Mouse (Mus musculus): ENCODE measurements around the gene Tsen54. TPM values are rescaled to one million over a fixed set of nuclear protein-coding genes. Genes with fewer than 3 reads are reported as not detected.

Gene Tsen54
- 1 to 10 TPM; 9.1 to 9.2 TPM for total RNA-seq (2021)

DNA sequence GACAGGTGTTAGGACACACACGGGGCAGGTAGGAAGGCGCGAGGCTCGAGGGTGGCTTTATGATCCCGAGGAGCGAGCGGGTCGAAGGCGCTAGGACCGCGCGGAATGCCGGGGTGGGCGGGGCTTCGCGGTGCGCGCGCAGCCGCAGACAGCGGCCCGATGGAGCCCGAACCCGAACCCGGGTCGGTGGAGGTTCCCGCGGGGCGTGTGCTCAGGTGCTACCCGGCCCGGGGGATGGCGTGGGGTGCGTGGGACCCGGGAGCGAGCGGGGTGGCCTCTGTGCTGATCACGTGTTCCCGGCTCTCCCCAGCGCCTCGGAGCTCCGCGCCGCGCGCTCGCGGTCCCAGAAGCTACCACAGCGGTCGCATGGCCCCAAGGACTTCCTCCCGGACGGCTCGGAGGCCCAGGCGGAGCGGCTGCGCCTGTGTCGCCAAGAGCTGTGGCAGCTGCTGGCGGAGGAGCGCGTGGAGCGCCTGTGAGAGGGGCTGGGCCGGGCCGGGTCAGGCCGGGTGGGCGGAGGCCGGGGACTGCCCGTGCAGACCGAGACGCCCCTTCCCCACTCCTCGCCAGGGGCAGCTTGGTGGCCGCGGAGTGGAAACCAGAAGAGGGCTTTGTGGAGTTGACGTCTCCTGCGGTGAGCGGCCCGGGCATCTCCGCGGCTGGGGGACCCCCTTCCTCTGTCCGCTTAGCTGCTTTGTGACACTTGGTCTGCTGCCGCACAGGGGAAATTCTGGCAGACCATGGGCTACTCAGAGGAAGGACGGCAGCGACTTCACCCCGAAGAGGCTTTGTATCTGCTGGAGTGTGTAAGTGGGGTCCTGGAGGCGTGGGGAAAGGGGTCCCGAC, at the start of gene Tsen54:
Gene Tsen54 (plus strand): TSS at position 120 of the 846 bp plus-strand sequence.
- intact Hi-C loops (cut with DNase I), result loop anchor here (1.0 to 5.0 kb wide), 3 partner anchors 48 to 168 kb away; partner anchors contain the start of gene Tmem94
- peak; percentile 68 for DNase-seq (ENCODE audit: low spot score)

DNA sequence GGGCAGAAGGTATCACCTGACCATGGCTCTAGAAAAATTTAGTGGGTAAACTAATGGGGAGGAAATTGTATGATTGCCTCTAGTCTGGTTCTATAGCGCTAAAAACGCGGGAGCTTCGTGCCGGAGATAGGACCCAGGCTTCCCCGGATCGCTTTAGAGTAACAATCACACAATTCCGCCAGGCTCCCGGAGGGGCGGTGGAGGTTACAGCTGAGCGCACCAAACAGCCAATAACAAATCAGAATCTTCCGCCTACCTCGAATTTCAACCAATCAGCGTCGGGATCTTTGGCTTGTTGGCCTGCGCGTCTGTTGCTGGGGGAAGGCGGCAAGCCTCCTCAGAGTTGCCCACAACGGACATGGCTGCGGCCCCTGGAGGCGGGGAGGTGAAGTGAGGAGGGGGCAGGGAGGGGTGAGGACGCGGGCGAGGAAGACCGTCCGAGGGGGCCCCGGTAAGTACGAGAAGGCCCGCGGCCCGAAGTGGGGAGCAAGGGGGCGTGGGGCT, 49.4 kb upstream of the Tsen54 start, which contains the start of gene Tmem94:
Gene Tmem94 (plus strand): TSS at position 331 of the 504 bp plus-strand sequence.
- intact Hi-C loops (cut with DNase I), result loop anchor here (5.0 kb wide), 2 partner anchors 43 to 47 kb away; partner anchors contain the start of genes Caskin2 and Tsen54
- peak; percentile 96 for DNase-seq (ENCODE audit: low spot score)

DNA sequence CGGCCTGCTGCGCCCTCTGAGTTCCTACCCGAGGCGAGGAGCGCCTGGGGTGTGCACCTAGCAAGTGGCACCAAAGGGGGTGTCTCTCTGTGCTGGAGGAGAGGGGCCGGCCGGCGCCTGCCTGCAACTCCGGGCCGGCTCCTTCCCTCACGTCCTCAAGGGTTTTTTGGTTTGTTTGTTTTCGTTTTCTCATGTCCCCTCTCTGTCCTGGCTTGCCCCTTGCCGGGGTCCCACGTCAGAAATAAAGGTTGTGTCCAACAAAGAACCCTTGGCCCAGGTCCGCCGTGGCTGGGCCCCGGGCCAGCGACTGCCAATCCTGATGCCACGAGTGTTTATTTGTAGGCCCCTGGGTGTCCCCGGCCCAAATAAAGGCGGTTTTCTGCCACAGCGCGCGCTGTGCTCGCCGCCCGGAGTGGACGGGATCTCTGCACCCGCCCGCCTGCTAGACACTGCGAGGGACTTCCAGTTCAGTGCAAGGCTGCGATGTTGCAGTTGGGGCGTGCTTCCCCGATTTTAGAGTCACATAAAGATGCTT, 48.9 kb upstream of the Tsen54 start:
- DNase-seq (ENCODE audit: low spot score), result peak; percentile 29
- intact Hi-C loops (cut with DNase I), result loop anchor here (5.0 kb wide), 2 partner anchors 43 to 47 kb away; partner anchors contain the start of genes Caskin2 and Tsen54

DNA sequence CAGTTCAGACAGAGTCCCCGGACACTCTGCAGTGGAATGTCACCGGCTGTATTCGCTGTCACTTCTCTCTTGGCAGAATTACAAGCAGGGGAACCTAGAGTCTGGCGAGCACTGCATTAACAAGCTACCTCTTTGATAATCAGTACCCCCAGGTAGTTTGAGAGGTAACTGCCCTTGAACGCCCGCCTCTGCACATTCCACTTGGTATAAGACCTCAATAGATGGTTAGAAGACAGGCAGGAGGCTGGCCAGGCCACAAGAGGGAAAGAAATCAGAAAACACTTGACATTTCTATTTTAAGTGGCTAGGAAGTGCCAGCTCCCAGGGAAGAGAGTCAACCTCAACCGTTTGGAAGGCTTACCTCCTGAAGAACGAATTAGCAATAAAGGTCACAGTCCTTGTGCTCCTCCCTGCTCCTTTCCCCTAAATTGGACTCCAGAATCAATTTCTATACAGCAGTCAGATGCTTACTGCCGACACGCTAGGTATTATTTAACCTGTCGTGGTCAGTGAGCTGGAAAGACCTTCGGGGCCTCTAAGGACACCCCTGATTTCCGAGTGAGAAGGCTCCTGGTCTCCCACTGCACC, 48.1 kb upstream of the Tsen54 start:
- DNase-seq (ENCODE audit: low spot score), result no peak
- intact Hi-C loops (cut with DNase I), result loop anchor here (5.0 kb wide), 2 partner anchors 44 to 46 kb away; partner anchors contain the start of genes Caskin2 and Tsen54

DNA sequence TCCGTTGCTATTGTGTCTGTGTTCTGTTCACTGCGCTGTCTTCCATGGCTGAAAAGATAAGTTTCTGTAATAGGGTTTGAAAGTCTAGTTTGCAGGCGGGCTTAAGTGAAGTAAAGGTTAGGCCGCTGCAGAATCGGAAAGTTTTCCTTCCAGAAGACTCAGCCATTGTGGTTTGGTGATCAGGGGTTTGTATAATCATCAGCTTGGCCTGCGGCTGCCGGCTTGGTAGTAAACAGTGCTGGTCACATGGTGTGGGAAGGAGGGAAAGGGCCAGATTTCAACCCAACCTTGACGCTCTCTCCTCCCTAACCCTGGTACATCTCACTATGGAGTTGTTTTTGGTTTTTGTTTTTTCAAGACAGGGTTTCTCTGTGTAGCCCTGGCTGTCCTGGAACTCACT, 47.5 kb upstream of the Tsen54 start:
- DNase-seq (ENCODE audit: low spot score), result no peak
- intact Hi-C loops (cut with DNase I), result loop anchor here (5.0 kb wide), 2 partner anchors 45 kb away; partner anchors contain the start of genes Caskin2 and Tsen54

DNA sequence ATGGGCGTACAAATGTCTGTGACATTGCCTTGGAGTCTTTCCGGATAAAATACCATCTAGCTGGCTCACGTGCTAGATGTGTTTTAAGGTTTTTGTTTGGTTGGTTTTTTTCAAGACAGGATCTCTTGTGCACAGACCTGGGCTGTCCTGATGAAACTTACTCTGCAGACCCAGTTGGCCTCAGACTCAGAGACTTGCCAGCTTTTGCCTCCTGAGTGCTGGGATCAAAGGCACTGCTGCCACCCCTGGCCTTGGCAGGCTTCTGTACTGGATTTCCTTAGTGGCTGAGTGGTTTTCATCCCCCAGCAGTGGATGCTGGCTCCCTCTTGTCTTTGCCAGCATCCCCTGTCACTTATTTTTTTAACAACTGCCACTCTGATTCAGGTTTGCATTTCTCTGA, 45.6 kb upstream of the Tsen54 start:
- no peak for DNase-seq (ENCODE audit: low spot score)
- intact Hi-C loops (cut with DNase I), result loop anchor here (5.0 kb wide), 2 partner anchors 43 to 47 kb away; partner anchors contain the start of genes Caskin2 and Tsen54

DNA sequence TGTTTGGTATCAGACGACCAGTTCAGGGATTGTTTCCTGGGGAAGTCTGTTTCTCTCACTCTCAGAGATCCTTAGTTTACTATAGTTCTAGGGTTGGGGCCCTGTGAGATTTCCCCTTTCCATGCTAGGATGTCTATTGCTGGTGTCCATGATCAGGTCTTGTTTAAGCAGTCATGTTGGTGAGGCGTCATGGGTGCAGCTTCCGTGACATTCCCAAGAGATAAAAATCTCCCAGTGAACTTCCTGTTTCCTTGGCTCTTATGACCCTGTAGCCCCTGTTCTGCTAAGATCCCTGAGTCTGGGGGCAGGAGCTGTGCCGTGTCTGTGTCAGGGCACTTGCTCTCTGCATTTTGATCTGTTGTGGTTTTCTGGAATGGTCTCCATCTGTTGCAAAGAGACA, 39.9 kb upstream of the Tsen54 start:
- intact Hi-C loops (cut with DNase I), result no loop called here

DNA sequence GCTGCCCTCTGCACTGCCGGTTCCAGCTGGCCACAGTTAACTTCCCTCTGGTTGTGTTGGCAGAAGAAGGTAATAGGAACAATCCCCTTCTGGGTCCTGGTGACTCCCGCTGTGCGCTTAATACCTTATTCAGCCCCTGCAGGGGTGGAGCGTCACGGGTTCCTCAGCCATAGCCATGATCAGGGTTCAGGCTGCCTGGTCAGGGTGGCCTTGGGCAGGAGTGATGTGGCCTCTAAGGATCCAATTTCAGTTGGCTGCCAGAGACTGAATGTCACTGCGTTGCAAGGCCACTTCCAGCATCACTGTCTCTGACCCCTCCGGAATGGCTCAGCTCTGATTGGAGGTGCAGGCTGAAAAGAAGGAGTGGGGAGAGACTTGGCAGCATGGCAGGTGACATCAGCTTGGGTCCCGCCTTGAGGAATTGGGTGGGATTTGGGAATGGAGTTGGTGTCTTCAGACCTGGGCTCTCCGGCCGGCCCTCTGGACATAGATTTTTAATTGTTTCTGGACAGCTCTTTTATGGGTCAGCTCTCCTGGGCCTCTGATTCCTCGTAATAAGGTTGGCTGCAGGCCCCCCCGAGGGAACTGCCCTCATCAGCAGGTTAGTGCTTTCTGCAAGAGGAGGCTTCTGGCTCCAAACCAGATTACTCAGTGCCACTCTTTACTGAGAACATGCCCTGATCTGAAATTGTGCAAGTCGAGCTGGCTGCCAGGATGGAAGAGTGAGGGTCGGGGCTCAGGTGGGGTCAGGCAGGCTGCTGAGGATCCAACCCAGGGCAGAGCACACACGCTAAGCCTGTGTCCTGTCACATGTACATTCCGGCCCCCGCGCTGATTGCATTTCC, 38.5 kb upstream of the Tsen54 start:
- intact Hi-C loops (cut with DNase I), result no loop called here
- peak; percentile 47 for DNase-seq (ENCODE audit: low spot score)

More for the DNA sequence above, 39.9 kb upstream of the Tsen54 start:
- no peak for DNase-seq (ENCODE audit: low spot score)

DNA sequence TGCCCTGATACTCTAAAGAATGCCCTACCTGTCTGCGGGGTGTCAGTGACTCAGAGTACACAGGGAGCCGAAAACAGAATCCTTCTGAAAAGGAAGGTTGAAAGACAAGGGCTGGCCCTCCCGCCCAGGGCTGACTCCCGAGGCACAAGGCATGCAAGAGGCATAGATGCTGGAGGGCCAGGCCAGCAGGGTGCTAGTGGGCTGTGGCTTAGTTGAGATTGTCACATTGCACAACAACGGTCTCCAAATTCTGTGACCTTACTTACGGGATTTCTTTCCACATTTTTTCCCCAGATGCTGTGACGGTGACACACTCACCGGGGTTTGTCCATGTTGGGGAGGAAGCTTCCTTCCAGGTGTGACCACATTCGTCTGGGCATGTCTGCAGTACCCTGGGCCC, 37.6 kb upstream of the Tsen54 start:
- intact Hi-C loops (cut with DNase I), result no loop called here

DNA sequence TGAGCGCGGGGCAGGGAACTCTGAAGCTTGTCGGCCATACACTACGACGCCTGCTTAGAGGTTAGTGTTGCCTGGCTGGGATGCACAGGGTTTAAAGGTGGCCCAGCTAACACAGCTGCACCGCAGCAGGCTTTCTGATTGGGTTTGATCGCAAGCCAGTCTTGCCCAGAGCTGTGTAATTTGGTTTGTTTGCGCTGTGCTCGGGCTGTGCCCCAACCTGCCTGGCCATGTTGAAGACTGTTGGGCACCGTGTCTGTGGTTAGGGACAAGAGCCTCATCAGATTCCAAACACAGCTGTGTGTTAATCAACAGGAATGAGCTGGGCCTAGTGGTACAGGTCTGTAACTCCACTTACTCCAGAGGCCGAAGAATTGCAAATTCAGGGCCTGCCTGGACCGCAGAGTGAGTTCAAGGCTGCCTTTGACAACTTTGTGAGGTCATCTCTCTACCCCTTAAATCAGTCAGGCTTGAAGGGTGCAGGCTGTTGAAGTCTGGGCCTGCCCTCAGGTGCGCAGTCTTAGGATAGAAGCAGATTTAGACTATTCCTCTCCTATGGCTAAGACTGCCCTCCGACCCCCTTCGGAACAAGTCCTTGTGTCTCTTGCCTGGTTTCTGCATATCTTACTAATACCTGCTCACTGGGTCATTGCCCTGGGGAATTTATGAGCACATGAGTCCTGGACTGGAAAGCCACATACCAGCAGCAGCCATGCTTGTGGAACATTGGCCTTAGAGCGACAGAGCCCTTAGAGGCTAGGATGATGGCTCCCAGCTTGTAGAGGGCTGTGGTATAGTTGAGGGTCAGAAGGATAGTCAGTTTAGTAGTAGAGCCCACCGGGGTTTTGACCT, 36.8 kb upstream of the Tsen54 start:
- intact Hi-C loops (cut with DNase I), result no loop called here
- no peak for DNase-seq (ENCODE audit: low spot score)

More for the DNA sequence above, 37.6 kb upstream of the Tsen54 start:
- DNase-seq (ENCODE audit: low spot score), result no peak

DNA sequence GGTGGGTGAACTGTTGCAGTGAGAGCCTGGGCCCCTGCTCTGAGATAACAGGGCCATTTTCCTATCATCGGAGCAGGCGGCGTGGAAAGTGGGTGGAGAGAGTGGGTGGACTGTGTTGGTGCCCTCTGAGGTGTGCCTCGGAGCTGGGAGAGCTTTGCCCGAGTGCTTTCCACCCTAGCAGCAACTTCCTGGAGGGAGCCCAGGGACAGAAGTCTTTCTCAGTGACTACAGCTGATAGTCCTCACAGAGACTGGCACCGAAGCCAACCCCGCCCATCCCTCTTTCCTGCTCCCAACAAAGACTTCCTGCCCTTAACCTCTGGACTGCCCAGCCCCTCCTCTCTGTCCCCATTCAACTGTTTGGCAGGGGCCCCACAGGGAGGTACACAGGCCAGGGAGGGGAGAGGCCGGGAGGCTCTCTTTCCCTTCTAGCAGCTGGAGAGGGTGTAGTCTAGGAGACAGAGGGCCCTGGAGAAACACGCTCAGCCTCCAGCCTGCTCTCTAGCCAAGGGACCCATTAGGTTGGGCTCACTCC, 35.4 kb upstream of the Tsen54 start:
- peak; percentile 95 for DNase-seq (ENCODE audit: low spot score)
- intact Hi-C loops (cut with DNase I), result loop anchor here (1.0 kb wide), 1 partner anchor 30 kb away; no protein-coding TSS in a partner anchor

DNA sequence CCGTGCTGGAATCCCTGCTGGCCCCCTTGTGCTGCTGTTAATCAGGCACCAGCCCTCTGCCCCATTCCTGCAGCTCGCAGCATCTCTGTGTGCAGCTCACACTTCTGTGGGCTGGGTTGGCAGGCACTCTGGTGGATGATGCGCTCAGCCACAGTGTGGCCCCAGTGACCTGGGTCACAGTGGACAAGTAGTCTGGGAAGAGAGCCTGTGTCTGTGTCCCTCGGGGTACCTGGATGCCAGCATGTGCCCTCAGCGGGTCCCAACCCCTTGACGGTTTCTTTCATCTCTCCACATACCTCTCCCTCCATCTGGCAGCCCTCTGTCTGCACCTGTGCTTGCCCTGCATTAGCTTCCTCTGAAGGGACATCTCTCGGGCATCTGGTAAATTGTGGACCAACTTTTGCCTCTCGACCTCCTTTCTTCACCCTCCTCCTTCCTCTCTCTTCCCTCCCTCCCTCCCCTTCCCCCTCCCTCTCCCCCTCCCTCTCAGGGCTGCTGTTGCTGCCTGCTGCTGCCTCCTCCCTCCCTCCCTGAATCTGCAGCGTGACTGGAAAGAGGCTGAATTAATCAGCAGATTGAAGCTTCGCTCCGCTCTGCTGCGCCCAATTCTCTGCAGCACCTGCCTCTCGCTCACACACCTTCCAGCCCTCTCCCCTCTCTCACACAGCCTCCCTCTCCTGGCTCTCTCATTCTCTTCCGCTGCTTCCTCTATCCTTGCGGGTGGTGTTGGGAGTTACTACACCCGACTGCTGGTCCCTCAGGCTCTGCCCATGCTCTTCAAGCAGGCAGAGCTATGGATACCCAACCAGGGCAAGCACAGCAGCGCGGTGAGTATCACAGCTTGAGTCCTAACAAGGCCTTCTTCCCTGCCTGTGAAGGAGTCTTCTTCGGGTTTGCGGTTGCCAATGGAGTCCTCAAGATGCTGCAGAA, 34.1 kb upstream of the Tsen54 start:
- DNase-seq (ENCODE audit: low spot score), result no peak

DNA sequence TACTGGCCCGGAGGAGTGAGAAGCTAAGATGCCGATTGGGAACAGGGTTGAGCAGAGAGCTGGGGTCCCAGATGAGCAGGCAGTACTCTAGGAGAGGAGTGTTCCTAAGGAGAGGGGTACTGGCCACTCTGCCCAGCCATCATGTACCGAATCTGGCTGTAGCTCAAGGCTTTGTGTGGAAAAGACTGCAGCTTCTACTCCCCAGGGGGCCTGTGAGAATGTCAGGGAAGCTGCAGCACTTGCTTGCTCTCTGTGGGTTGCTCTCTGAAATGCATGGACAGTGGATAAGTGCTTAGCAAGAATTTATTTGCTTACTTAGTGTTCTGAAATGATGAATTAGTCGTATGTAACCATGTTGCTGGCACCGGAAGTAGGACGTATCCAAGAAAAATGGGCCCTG, 28.1 kb upstream of the Tsen54 start:
- no peak for DNase-seq (ENCODE audit: low spot score)
- intact Hi-C loops (cut with DNase I), result no loop called here

More for the DNA sequence above, 34.1 kb upstream of the Tsen54 start:
- intact Hi-C loops (cut with DNase I), result no loop called here

DNA sequence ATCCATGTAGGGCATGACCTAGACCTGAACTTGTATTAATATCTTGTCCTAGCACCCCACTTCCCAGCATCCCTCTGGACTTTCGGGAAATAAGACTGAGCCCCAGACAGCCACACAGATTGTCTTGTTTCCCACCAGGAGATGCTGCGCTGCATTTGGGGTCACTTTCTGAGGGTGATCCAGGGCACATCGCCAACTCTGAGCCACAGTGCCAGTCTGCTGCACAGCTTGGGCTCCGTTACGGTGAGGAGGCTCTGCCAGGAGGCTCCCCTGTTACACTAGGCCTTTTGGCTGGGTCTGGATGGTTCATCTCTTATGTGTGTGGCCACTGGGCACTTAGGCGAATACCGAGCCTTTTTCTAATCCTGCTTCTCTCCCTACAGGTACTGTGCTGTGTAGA, 24.7 kb upstream of the Tsen54 start:
- DNase-seq (ENCODE audit: low spot score), result no peak
- intact Hi-C loops (cut with DNase I), result no loop called here

DNA sequence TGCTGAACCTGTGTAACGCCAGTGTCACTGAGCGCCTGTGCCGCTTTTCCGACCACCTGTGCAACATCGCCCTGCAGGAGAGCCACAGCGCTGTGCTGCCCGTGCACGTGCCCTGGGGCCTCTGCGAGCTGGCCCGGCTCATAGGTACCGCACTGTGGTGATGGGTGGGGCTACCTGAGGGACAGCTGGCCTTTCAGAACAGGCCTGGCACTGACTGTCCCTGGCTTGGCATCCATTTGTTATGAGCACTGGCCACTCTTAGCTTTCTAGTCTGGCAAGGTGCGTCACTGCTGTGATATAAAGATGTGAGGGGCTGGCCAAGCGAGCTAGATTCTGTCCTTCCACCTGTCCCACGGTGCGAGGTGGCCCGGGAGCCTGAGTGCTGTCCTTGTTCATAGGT, 22.6 kb upstream of the Tsen54 start:
- no peak for DNase-seq (ENCODE audit: low spot score)
- intact Hi-C loops (cut with DNase I), result no loop called here

DNA sequence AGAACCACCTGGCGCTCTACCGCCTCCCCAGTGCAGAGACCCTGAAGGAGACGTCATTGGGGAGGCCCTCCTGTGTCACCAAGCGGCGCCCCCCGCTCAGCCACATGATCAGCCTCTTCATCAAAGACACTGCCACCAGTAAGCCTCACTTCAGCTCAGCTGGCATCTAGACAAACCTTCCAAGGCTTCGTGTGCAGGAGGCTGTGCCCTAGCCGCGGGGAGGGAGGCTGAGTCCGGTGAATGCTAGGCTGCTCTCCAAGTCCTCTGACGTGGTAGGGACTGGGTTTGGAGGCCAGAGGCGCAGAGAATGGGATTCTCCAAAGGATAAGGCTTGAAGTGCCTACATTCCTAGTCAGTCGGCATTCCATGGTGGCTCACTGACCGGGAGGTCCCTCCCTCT, 22.2 kb upstream of the Tsen54 start:
- intact Hi-C loops (cut with DNase I), result no loop called here
- DNase-seq (ENCODE audit: low spot score), result no peak

DNA sequence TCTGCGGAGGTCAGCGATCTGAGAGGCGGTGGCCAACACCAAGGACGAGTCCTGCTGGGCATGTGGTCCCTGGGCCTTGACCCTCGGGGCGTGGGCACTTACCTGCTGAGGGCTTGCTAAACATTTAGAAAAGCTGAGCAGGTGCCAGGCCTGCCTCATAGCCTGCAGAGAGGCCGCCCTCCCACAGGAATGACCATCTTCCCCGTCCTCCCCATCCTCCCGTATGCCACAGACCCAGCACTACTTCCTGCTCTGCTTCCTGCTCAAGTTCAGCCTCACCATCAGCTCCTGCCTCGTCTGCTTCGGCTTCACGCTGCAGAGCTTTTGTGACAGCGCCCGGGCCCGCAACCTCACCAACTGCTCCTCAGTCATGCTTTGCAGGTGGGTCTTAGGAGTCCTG, 17.6 kb upstream of the Tsen54 start:
- intact Hi-C loops (cut with DNase I), result no loop called here
- DNase-seq (ENCODE audit: low spot score), result no peak

All from heart, postnatal 25 days (tissue).